Mouse (Mus musculus) layer of hippocampus, adult 18-20 months (tissue): Measurements from ENCODE around the gene Fnip1. TPM values are rescaled to one million over a fixed set of nuclear protein-coding genes. Genes with fewer than 3 reads are reported as not detected.
A peak's percentile ranks its signal among the peaks of the same experiment; 100 is the strongest.
"Not testable (repeated sequence)": the region's sequence is repeated elsewhere in the genome, so short reads cannot be mapped to it uniquely, and the experiment has no call there.

ENCODE experiments used
- DNase-seq, 2 experiments: peaks; one replicate each; pipeline ENCODE4 v3.0.0; 2022; ENCODE audit warnings: low spot score in 2 of 2
- long read RNA-seq: library from polyadenylated mRNA; stranded (forward); transcript quantifications from one replicate; pipeline ENCODE4 v2.0.0, GENCODE M21; 2021
- total RNA-seq, 2 experiments: library from RNA; stranded (reverse); gene quantifications; 2 replicates each; pipeline ENCODE4 v1.2.3; 2021

Fnip1 gene
- 10 to 100 TPM; 36.5 to 38.2 TPM for total RNA-seq
- long read RNA-seq, full-length matches to known transcripts, result 15 of 28 reads
- long read RNA-seq, partial matches to known transcripts, result 8 of 28 reads
- long read RNA-seq, other reads (novel, unspliced or antisense), result 5 of 28 reads

DNA sequence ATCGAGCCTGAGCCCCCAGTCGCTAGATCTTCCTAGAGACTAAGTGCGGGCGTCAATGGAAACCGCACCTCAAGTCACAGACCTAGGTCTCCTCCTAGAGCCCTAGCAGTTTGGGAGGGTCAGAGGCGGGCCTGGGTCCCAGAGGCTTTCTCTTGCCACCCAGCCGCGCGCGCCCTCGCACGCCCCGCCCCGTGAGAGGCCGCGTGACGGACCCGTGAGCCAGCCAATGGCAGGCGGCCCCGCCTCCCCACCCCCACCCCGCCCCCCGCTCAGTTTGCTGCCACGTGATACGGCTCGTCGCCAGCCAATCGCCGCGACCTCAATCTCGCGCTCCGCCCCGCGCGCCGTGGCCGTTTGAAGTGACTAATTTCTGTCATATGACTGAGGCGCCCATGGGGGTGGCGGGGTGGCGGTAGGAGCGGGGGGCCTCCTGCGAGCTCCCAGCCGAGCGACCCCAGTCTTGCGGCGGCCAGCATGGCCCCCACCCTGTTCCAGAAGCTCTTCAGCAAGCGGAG is at the start of gene Fnip1:
TSS of gene Fnip1 (plus strand) at position 377 of the 515 bp plus-strand sequence.
- DNase-seq, result peak; percentile 91 to 97

GRCm38 (mm10) chr11:54390386-54390785 is 47.6 kb upstream of the Fnip1 start:
- DNase-seq, result no peak

DNA sequence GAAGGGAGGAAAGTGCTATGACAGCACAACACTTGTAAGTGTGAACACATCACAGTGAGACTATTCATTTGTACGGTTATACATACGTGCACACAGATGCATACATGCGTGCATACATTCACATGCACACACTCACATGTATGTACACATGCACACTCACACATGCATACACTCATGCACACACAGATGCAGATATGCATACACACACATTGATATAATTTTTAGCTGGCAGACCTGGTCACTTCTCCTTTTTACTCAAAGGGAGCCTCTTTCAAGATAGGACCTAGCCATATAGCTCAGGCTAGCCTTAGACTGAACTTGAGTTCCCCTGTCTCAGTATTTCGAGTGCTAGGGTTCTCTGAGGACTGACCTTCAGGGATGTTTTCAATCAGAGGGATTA is 46.7 kb upstream of the Fnip1 start:
- no peak for DNase-seq

DNA sequence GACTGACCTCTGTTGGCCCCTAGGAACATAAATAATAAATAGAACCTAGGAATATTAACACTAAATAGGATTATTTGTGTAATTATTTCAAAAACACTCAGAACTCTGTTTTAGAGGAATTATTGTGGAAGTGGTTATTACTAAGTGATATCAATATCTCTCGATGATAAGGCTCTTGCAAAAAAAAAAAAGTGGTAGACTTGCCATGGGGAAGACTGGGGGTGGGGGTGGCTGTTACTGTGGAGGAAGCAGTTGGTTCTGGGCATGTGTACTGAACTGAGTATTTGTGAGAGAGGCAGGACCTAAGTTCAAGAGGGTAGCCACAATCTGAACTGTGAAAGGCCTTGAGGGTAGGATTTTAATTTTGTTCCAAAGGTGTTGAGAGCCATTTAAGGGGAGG is 41.3 kb upstream of the Fnip1 start:
- no peak for DNase-seq

DNA sequence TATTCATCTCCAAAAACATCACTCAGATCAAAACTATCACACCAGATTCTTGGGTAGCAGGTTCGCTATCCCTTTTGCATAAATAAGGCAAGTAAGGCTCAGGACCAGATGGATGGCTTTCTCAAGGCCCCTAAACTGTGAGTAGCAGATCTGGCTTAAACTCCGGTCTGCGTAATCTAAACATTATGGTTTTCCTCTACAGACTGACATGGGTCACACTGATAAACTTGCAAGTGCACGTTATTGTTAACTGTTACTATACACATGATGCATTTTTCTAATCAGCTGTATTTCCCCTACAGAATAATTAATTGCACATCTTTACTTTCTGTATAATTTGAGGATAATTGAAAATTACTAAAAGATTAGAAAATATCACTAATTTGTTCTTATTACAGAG is 39.9 kb upstream of the Fnip1 start:
- no peak for DNase-seq

DNA sequence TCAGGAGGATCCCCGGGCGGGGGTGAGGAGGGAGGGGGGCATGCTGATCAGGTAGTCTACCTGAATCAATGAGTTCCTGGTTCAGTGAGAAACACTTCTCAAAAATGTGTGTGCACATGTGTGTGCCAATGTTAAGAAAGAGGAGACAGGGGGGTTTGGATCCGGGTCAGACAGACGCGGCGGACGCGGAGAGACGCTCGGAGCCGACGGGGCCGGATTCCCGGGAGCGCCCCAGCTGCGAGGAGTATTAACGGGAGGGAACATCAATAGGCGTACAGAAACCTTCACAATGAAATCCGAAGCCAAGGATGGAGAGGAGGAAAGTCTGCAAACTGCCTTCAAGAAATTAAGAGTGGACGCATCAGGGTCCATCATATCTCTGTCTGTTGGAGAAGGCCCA is 37.2 kb upstream of the Fnip1 start:
- not testable (repeated sequence) for DNase-seq

- DNase-seq, result no peak
Measured at GRCm38 (mm10) chr11:54404885-54405284, 33.1 kb upstream of the Fnip1 start.

DNA sequence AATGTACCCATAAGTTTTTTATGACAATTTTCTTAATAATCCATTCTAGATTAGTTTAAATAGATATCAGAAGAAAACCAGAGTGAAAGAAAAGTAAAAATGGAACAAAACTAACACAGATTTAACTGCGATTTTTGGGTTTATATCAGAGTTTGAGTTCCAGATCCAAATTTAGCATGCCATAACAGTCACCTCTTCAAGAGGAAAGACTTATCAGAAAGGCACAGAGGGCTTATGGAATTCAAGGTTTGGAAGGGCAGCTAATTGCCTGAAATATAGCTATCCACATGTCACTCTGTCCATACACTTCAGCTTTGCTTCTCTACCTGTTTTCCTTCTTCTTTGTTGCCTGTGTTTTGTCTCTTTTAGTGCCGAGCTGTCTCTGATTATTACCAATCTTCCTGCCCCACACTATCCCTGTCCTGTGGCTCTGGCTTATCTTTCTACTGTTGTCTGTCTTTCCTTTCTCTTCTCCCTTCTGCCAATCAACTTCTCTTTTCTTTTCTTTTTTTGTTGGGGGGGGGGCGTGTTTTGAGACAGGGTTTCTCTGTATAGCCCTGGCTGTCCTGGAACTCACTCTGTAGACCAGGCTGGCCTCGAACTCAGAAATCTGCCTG is 31.0 kb upstream of the Fnip1 start:
- no peak for DNase-seq

DNA sequence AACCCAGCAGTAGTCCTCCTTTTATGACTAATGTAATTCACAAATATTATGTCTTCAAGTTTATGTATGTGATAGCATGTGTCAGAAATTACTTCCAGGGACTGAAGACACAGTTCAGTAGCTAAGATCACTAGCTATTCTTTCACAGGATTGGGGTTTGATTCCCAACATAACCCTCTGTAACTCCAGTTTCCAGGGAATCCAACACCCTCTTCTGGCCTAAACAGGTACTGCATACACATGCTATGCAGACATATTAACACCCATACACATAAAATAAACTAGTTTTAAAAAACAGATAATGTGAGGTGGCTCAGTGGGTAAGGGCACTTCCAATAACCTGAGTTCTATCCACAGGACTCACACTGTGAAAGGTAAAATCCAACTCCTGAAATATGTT is 27.4 kb upstream of the Fnip1 start:
- DNase-seq, result no peak

DNA sequence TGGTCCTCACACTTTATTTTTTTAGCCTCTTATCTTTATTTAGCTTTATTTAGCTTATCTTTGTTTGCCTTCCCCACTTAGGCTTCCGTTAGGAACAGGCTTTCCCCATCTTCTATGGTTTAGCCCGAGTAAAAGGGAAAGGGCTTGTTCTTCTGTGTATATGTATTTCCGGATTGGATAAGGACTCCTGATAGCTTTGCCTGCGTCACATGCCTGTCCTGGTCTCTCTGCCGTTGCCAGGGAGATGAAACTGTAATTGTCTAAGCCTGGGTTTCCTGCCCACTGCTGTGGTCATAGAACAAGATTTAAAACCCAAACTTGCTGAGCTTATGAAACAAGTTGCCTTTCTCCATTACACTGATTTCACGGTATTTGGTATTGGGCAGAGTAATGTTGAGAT is 25.0 kb upstream of the Fnip1 start:
- DNase-seq, result peak in 1 of 2 experiments; percentile 12

- no peak for DNase-seq
Measured at GRCm38 (mm10) chr11:54423007-54423406, 15.0 kb upstream of the Fnip1 start.

- no peak for DNase-seq
Measured at GRCm38 (mm10) chr11:54426267-54426666, 11.7 kb upstream of the Fnip1 start.

GRCm38 (mm10) chr11:54427138-54427537 is 10.9 kb upstream of the Fnip1 start:
- no peak for DNase-seq

GRCm38 (mm10) chr11:54427695-54428352 is 10.2 kb upstream of the Fnip1 start:
- no peak for DNase-seq

DNA sequence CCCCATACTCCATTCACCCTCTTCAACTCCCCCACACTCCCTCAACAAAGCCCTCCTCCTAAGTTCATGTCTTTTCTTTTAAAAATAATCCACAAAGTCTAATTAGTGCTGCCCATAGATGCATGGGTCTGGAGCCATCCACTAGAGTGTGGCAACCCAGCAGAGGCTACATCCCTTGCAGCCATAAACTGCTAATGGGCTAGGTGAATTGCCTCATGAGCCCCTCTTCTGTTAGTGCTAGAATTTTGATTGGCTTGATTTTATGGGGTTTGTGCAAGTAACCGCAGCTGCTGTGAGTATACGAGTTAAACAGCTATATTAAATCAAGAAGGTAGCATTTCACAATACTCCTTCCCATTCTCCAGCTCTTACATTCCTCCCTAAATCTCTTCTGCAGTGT is 8.8 kb upstream of the Fnip1 start:
- no peak for DNase-seq

DNA sequence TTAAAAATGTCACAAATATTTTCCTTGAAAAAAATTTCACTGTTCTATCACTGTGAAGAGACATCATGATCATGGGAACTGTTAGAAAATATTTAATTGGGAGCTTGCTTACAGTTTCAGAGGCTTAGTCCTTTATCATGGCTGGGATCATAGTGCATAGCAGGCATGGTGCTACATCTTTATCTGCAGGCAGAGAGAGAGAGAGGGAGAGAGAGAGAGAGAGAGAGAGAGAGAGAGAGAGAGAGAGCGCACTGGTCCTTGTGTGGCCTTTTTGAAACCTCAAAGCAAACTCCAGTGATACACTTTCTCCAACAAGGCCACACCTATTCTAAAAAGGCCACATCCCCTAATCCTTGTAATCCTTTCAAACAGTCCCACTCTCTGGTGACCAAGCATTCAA is 2.2 kb upstream of the Fnip1 start:
- no peak for DNase-seq

DNA sequence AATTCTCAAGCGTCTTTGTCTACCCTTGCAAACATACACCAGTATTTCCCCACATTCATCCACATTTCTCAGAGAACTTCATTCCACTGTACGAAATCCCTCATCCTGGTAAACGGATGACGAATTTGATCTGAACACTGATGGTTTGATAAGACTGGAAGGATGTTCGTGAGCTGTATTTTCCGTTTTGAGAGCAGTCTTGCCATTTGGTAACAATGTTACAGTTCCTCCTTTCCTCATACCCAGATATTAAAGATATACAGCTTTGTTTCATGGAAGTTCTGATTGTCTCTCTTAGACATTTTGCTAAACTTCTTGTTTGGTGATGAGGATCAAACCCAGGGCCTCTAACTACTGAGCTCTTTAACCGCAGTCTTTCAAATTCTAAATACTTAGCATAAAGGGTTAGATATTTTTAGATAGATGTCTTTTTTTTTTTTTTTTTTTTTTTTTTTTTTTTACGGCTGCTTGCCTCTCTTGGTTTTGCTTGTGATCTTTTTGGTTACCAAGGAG is 633 bp upstream of the Fnip1 start:
- DNase-seq, result peak in 1 of 2 experiments; percentile 13

DNA sequence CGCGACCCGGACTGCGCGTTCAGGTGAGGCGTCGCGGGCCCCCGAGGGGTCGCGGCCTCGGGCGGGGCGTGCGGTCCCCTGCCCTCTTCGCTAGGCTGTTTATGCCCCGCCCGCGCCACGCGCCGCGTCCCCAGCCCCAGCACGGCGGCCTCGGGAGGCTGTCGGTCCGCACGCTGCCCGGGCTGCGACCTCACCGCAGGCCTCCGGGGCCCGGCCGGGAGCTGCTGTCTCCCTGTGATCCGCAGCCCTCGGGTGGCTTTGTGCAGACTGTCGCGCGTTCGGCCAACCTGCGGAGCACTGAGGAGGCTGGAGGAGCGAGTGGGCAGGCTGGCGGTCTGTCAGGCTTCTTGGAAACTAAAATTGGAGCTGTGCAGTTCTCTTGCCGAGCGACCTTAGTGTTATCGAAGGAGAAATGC is 375 bp downstream of the Fnip1 start:
- peak; percentile 44 to 47 for DNase-seq

- no peak for DNase-seq
Measured at GRCm38 (mm10) chr11:54438991-54439690, 1.1 kb downstream of the Fnip1 start.

- DNase-seq, result no peak
Measured at GRCm38 (mm10) chr11:54439691-54440029, 1.7 kb downstream of the Fnip1 start.

DNA sequence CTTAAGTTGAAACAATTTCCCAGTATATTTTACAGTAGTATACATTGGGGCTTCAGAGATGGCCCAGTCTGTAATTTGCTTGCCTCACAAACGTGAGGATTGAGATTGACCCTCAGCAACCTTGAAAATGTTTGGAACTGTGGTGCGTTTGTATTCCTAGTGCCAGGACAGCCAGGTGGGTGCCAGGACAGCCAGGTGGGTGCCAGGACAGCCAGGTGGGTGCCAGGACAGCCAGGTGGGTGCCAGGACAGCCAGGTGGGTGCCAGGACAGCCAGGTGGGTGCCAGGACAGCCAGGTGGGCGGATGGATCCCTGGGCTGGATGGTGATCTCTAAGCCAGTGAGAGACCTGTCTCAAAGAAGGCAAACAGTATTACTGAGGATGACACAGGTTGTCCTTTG is 12.8 kb downstream of the Fnip1 start:
- DNase-seq, result not testable (repeated sequence)

DNA sequence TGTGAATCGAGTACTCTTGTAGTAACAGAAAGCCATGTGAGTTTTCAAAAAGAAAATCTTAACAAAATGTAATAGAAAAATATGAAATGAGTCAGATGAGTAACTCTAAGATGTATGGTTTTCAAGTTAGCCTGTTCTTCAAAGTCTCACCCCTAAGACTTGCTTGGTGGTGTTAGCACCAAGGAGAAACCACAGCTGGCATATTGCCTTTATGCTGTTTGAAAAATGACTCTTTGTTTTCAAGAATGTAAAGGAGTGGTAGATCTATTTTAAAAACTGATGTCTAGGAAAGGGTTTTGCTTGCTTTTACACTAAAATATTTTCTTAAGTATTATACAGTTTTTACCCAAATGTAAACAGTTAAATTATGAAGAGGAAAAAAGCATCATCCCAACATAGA is 16.5 kb downstream of the Fnip1 start:
- DNase-seq, result no peak
